Mouse (Mus musculus): ENCODE measurements at regions not wholly inside any gene's neighbourhood (a gene's known extent, or its start where the extent isn't known, plus 50 kb on each side); places are given as distances from the start of the nearest gene placed in this dataset.

- H3K4me2 ChIP-seq (ENCODE audit: low read length), result no peak overlapping the region
- no peak overlapping the region for H3K9ac ChIP-seq (ENCODE audit: low read length)
- WGBS, result 77% methylated on average over 1 of the region's 1 CpGs
- ATAC-seq (ENCODE audit: insufficient number of reproducible peaks, insufficient read depth, low FRiP score, low read depth), result no peak
- H3K27me3 ChIP-seq (ENCODE audit: control insufficient read depth, insufficient read depth, low read length), result no peaks in the 10 kb centered on the region
- no peak overlapping the region for H3K4me3 ChIP-seq (ENCODE audit: control insufficient read depth in 1 of 2, insufficient read depth in 1 of 2, low read depth in 1 of 2, low read length in 2 of 2)
- H3K36me3 ChIP-seq (ENCODE audit: control insufficient read depth, insufficient read depth, low read length), result no peaks in the 10 kb centered on the region
- H3K27ac ChIP-seq (replicated peaks in 1 of 2; ENCODE audit: control insufficient read depth in 1 of 2, insufficient read depth in 1 of 2, low read depth in 2 of 2, low read length in 2 of 2), result no peak overlapping the region
- H3K9me3 ChIP-seq (ENCODE audit: control insufficient read depth, low read length), result no peaks in the 10 kb centered on the region
- H3K4me1 ChIP-seq (ENCODE audit: control insufficient read depth in 2 of 2, insufficient read depth in 2 of 2, low read length in 2 of 2), result no peaks in the 10 kb centered on the region
Measured at GRCm38 (mm10) chr5:43139813-43140212, 93.2 kb upstream of the Cpeb2 start.

GRCm38 (mm10) chr5:43145939-43146338 lies 87.0 kb upstream of the Cpeb2 start:
- no peak for ATAC-seq (ENCODE audit: insufficient number of reproducible peaks, insufficient read depth, low FRiP score, low read depth)

GRCm38 (mm10) chr5:43146928-43147327 lies 86.0 kb upstream of the Cpeb2 start:
- Histone ChIP-seq H3K4me2 (ENCODE audit: low read length) (no peak overlapping the region), H3K27ac (replicated peaks in 1 of 2; ENCODE audit: control insufficient read depth in 1 of 2, insufficient read depth in 1 of 2, low read depth in 2 of 2, low read length in 2 of 2) (no peak overlapping the region), H3K9ac (ENCODE audit: low read length) (no peak overlapping the region), H3K27me3 (ENCODE audit: control insufficient read depth, insufficient read depth, low read length) (no peaks in the 10 kb centered on the region), H3K36me3 (ENCODE audit: control insufficient read depth, insufficient read depth, low read length) (no peaks in the 10 kb centered on the region), H3K4me1 (ENCODE audit: control insufficient read depth in 2 of 2, insufficient read depth in 2 of 2, low read length in 2 of 2) (peaks cover 0 to 3% of the 10 kb centered on the region in 2 experiments; a peak in 2 of 4 replicates), H3K9me3 (ENCODE audit: control insufficient read depth, low read length) (no peaks in the 10 kb centered on the region), H3K4me3 (ENCODE audit: control insufficient read depth in 1 of 2, insufficient read depth in 1 of 2, low read depth in 1 of 2, low read length in 2 of 2) (no peak overlapping the region)
- WGBS, result 72% methylated on average over 2 of the region's 2 CpGs
- no peak for ATAC-seq (ENCODE audit: insufficient number of reproducible peaks, insufficient read depth, low FRiP score, low read depth)

More at GRCm38 (mm10) chr5:43145939-43146338, 87.0 kb upstream of the Cpeb2 start:
- Histone ChIP-seq H3K9me3 (ENCODE audit: control insufficient read depth, low read length) (no peaks in the 10 kb centered on the region), H3K4me3 (ENCODE audit: control insufficient read depth in 1 of 2, insufficient read depth in 1 of 2, low read depth in 1 of 2, low read length in 2 of 2) (no peak overlapping the region), H3K4me1 (ENCODE audit: control insufficient read depth in 2 of 2, insufficient read depth in 2 of 2, low read length in 2 of 2) (peaks cover 0 to 3% of the 10 kb centered on the region in 2 experiments; a peak in 2 of 4 replicates), H3K27me3 (ENCODE audit: control insufficient read depth, insufficient read depth, low read length) (no peaks in the 10 kb centered on the region), H3K9ac (ENCODE audit: low read length) (no peak overlapping the region), H3K27ac (replicated peaks in 1 of 2; ENCODE audit: control insufficient read depth in 1 of 2, insufficient read depth in 1 of 2, low read depth in 2 of 2, low read length in 2 of 2) (no peak overlapping the region), H3K4me2 (ENCODE audit: low read length) (no peak overlapping the region), H3K36me3 (ENCODE audit: control insufficient read depth, insufficient read depth, low read length) (no peaks in the 10 kb centered on the region)
- WGBS, result 90% methylated on average over 6 of the region's 6 CpGs

GRCm38 (mm10) chr5:43148486-43148885 lies 84.5 kb upstream of the Cpeb2 start:
- Histone ChIP-seq H3K4me2 (ENCODE audit: low read length) (no peak overlapping the region), H3K4me3 (ENCODE audit: control insufficient read depth in 1 of 2, insufficient read depth in 1 of 2, low read depth in 1 of 2, low read length in 2 of 2) (no peak overlapping the region), H3K9me3 (ENCODE audit: control insufficient read depth, low read length) (no peaks in the 10 kb centered on the region), H3K4me1 (ENCODE audit: control insufficient read depth in 2 of 2, insufficient read depth in 2 of 2, low read length in 2 of 2) (peaks cover 6 to 8% of the 10 kb centered on the region in 2 experiments; a peak in 3 of 4 replicates), H3K9ac (ENCODE audit: low read length) (no peak overlapping the region), H3K36me3 (ENCODE audit: control insufficient read depth, insufficient read depth, low read length) (no peaks in the 10 kb centered on the region), H3K27ac (replicated peaks in 1 of 2; ENCODE audit: control insufficient read depth in 1 of 2, insufficient read depth in 1 of 2, low read depth in 2 of 2, low read length in 2 of 2) (no peak overlapping the region), H3K27me3 (ENCODE audit: control insufficient read depth, insufficient read depth, low read length) (no peaks in the 10 kb centered on the region)
- no peak for ATAC-seq (ENCODE audit: insufficient number of reproducible peaks, insufficient read depth, low FRiP score, low read depth)
- WGBS, result 71% methylated on average over 9 of the region's 9 CpGs

- no peak for ATAC-seq (ENCODE audit: insufficient number of reproducible peaks, insufficient read depth, low FRiP score, low read depth)
- H3K4me3 ChIP-seq (ENCODE audit: control insufficient read depth in 1 of 2, insufficient read depth in 1 of 2, low read depth in 1 of 2, low read length in 2 of 2), result no peak overlapping the region
- WGBS, result 39% methylated on average over 4 of the region's 4 CpGs
- no peaks in the 10 kb centered on the region for H3K36me3 ChIP-seq (ENCODE audit: control insufficient read depth, insufficient read depth, low read length)
- H3K27ac ChIP-seq (replicated peaks in 1 of 2; ENCODE audit: control insufficient read depth in 1 of 2, insufficient read depth in 1 of 2, low read depth in 2 of 2, low read length in 2 of 2), result no peak overlapping the region
- peaks cover 6 to 8% of the 10 kb centered on the region in 2 experiments; a peak in 3 of 4 replicates for H3K4me1 ChIP-seq (ENCODE audit: control insufficient read depth in 2 of 2, insufficient read depth in 2 of 2, low read length in 2 of 2)
- H3K4me2 ChIP-seq (ENCODE audit: low read length), result no peak overlapping the region
- H3K9me3 ChIP-seq (ENCODE audit: control insufficient read depth, low read length), result no peaks in the 10 kb centered on the region
- H3K27me3 ChIP-seq (ENCODE audit: control insufficient read depth, insufficient read depth, low read length), result no peaks in the 10 kb centered on the region
- H3K9ac ChIP-seq (ENCODE audit: low read length), result no peak overlapping the region
Measured at GRCm38 (mm10) chr5:43149559-43149958, 83.4 kb upstream of the Cpeb2 start.

- H3K4me3 ChIP-seq (ENCODE audit: control insufficient read depth in 1 of 2, insufficient read depth in 1 of 2, low read depth in 1 of 2, low read length in 2 of 2), result no peak overlapping the region
- no peak overlapping the region for H3K4me2 ChIP-seq (ENCODE audit: low read length)
- no peak overlapping the region for H3K9ac ChIP-seq (ENCODE audit: low read length)
- peaks cover 6 to 8% of the 10 kb centered on the region in 2 experiments; a peak in 3 of 4 replicates for H3K4me1 ChIP-seq (ENCODE audit: control insufficient read depth in 2 of 2, insufficient read depth in 2 of 2, low read length in 2 of 2)
- H3K27ac ChIP-seq (replicated peaks in 1 of 2; ENCODE audit: control insufficient read depth in 1 of 2, insufficient read depth in 1 of 2, low read depth in 2 of 2, low read length in 2 of 2), result no peak overlapping the region
- ATAC-seq (ENCODE audit: insufficient number of reproducible peaks, insufficient read depth, low FRiP score, low read depth), result no peak
- no peaks in the 10 kb centered on the region for H3K27me3 ChIP-seq (ENCODE audit: control insufficient read depth, insufficient read depth, low read length)
- no peaks in the 10 kb centered on the region for H3K36me3 ChIP-seq (ENCODE audit: control insufficient read depth, insufficient read depth, low read length)
- no peaks in the 10 kb centered on the region for H3K9me3 ChIP-seq (ENCODE audit: control insufficient read depth, low read length)
- 75% methylated on average over 3 of the region's 3 CpGs for WGBS
Measured at GRCm38 (mm10) chr5:43151099-43151774, 81.7 kb upstream of the Cpeb2 start.

- no peaks in the 10 kb centered on the region for H3K27me3 ChIP-seq (ENCODE audit: control insufficient read depth, insufficient read depth, low read length)
- H3K36me3 ChIP-seq (ENCODE audit: control insufficient read depth, insufficient read depth, low read length), result no peaks in the 10 kb centered on the region
- ATAC-seq (ENCODE audit: insufficient number of reproducible peaks, insufficient read depth, low FRiP score, low read depth), result no peak
- 0 out of 4 replicates have a peak overlapping the region, but pooled peaks of 1 of the 2 experiments have one; percentile 15 for H3K27ac ChIP-seq (replicated peaks in 1 of 2; ENCODE audit: control insufficient read depth in 1 of 2, insufficient read depth in 1 of 2, low read depth in 2 of 2, low read length in 2 of 2)
- peaks cover 6 to 8% of the 10 kb centered on the region in 2 experiments; a peak in 3 of 4 replicates for H3K4me1 ChIP-seq (ENCODE audit: control insufficient read depth in 2 of 2, insufficient read depth in 2 of 2, low read length in 2 of 2)
- WGBS, result 38% methylated on average over 8 of the region's 8 CpGs
- no peak overlapping the region for H3K9ac ChIP-seq (ENCODE audit: low read length)
- no peak overlapping the region for H3K4me3 ChIP-seq (ENCODE audit: control insufficient read depth in 1 of 2, insufficient read depth in 1 of 2, low read depth in 1 of 2, low read length in 2 of 2)
- no peak overlapping the region for H3K4me2 ChIP-seq (ENCODE audit: low read length)
- H3K9me3 ChIP-seq (ENCODE audit: control insufficient read depth, low read length), result no peaks in the 10 kb centered on the region
Measured at GRCm38 (mm10) chr5:43152119-43152611, 80.8 kb upstream of the Cpeb2 start.
